Mouse (Mus musculus): ENCODE results near the gene Pde8a. TPM values are rescaled to one million over a fixed set of nuclear protein-coding genes. Genes with fewer than 3 reads are reported as not detected.

The Pde8a gene
- polyA plus RNA-seq, 1 experiment from 2014 or later, result 2.1 TPM

DNA sequence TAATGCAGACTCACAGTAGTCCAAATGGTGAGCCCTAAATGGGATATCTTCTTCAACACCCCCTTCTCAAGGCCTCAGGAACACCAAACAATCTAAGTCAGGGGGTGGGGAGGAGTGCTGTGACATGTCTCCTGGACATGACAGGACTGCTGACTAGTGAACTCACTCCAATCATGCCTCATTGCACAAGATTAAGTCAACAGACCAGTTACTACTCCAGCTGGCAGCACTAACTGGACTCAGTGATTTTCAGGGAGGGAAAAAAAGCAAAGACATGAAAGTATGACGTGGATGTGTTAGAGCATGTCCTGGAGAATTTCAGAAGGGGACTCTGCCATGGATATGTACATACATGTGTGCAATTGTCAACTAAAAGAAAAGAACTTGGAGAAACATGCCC lies 166.0 kb downstream of the Pde8a start:
- no peak overlapping the region for H3K4me3 ChIP-seq
- H3K4me2 ChIP-seq, result no peak overlapping the region
- WGBS, result 66% methylated on average over 1 of the region's 1 CpGs

More for the DNA sequence above, 166.0 kb downstream of the Pde8a start:
- Histone ChIP-seq H3K4me1 (replicated peaks) (no peaks in the 10 kb centered on the region), H3K27ac (no peak overlapping the region), H3K27me3 (no peaks in the 10 kb centered on the region), H3K9ac (no peak overlapping the region), H3K9me3 (no peaks in the 10 kb centered on the region), H3K36me3 (no peaks in the 10 kb centered on the region)
- ATAC-seq (ENCODE audit: low FRiP score), result no peak

Other genes with a start within 250 kb of the Pde8a start
- 7.3 and 8.8 TPM in 2 replicates for gene Zfp592, start 219.9 kb upstream of the Pde8a start, polyA plus RNA-seq (2015; fragmentation: Nextera tagmentation; extraction: Ambion mirVana)
- gene Alpk3, start 156.0 kb upstream of the Pde8a start, polyA plus RNA-seq (2015; fragmentation: Nextera tagmentation; extraction: Ambion mirVana), result 0.14 and 0.16 TPM in 2 replicates
- not detected in 2 replicates for gene Slc28a1, start 98.8 kb upstream of the Pde8a start, polyA plus RNA-seq (2015; fragmentation: Nextera tagmentation; extraction: Ambion mirVana)
- gene Rps17, start 131.7 kb downstream of the Pde8a start, polyA plus RNA-seq (2015; fragmentation: Nextera tagmentation; extraction: Ambion mirVana), result 845 and 863 TPM in 2 replicates
- gene Cpeb1, start 241.9 kb downstream of the Pde8a start, polyA plus RNA-seq (2015; fragmentation: Nextera tagmentation; extraction: Ambion mirVana), result 3.8 and 4.8 TPM in 2 replicates

Data from hindbrain, embryonic 13.5 days (tissue).